Mouse (Mus musculus): Measurements from ENCODE around the gene Psme2.

The Psme2 gene

GRCm38 (mm10) chr14:55567496-55567895 lies 23.4 kb downstream of the Psme2 start:
- DNase-seq (ENCODE audit: low spot score), result no peak

- no peak for DNase-seq (ENCODE audit: low spot score)
Observed at GRCm38 (mm10) chr14:55565748-55566147, 25.2 kb downstream of the Psme2 start.

- no peak for DNase-seq (ENCODE audit: low spot score)
Observed at GRCm38 (mm10) chr14:55563249-55563648, 27.7 kb downstream of the Psme2 start.

- DNase-seq (ENCODE audit: low spot score), result no peak
Observed at GRCm38 (mm10) chr14:55561860-55562259, 29.1 kb downstream of the Psme2 start.

GRCm38 (mm10) chr14:55560202-55561073 lies 30.5 kb downstream of the Psme2 start, which contains the start of gene A730061H03Rik:
Gene A730061H03Rik, minus strand, starts transcription at chr14:55560406.
- DNase-seq (ENCODE audit: low spot score), result peak; percentile 97

GRCm38 (mm10) chr14:55559799-55560201 lies 31.1 kb downstream of the Psme2 start, which contains the start of gene Dcaf11:
Gene Dcaf11, plus strand, starts transcription at chr14:55560006.
- DNase-seq (ENCODE audit: low spot score), result peak; percentile 86

- DNase-seq (ENCODE audit: low spot score), result no peak
Observed at GRCm38 (mm10) chr14:55558740-55559448, 32.0 kb downstream of the Psme2 start.

GRCm38 (mm10) chr14:55557587-55557986 lies 33.3 kb downstream of the Psme2 start:
- DNase-seq (ENCODE audit: low spot score), result no peak

- DNase-seq (ENCODE audit: low spot score), result peak; percentile 77
Observed at GRCm38 (mm10) chr14:55557003-55557402, 33.9 kb downstream of the Psme2 start.

GRCm38 (mm10) chr14:55555788-55556187 lies 35.1 kb downstream of the Psme2 start:
- DNase-seq (ENCODE audit: low spot score), result no peak

- no peak for DNase-seq (ENCODE audit: low spot score)
Observed at GRCm38 (mm10) chr14:55554635-55555034, 36.3 kb downstream of the Psme2 start.

- DNase-seq (ENCODE audit: low spot score), result no peak
Observed at GRCm38 (mm10) chr14:55551794-55552193, 39.1 kb downstream of the Psme2 start.

- DNase-seq (ENCODE audit: low spot score), result no peak
Observed at GRCm38 (mm10) chr14:55551347-55551746, 39.6 kb downstream of the Psme2 start.

- no peak for DNase-seq (ENCODE audit: low spot score)
Observed at GRCm38 (mm10) chr14:55550191-55550590, 40.7 kb downstream of the Psme2 start.

- DNase-seq (ENCODE audit: low spot score), result peak; percentile 19
Observed at GRCm38 (mm10) chr14:55544334-55544733, 46.6 kb downstream of the Psme2 start.

- DNase-seq (ENCODE audit: low spot score), result no peak
Observed at GRCm38 (mm10) chr14:55542268-55542667, 48.6 kb downstream of the Psme2 start.

GRCm38 (mm10) chr14:55540787-55541321 lies 50.1 kb downstream of the Psme2 start:
- DNase-seq (ENCODE audit: low spot score), result peak; percentile 82

- DNase-seq (ENCODE audit: low spot score), result peak; percentile 90
Observed at GRCm38 (mm10) chr14:55540067-55540786, 50.7 kb downstream of the Psme2 start, which contains the start of gene Pck2. Gene Pck2, plus strand, starts transcription at chr14:55540266.

Data from ovary, postnatal 36 days (tissue).